Mouse (Mus musculus) left cerebral cortex, postnatal 14 days (tissue): ENCODE data around the gene Abr. TPM values are rescaled to one million over a fixed set of nuclear protein-coding genes. Genes with fewer than 3 reads are reported as not detected.

Source experiments
- DNase-seq, 2 experiments: peaks; one replicate each; pipeline ENCODE4 v3.0.0; 2021 to 2022; ENCODE audit warnings: low spot score in 2 of 2, mixed read lengths in 1 of 2
- intact Hi-C: fragments of 180-260 bp; cut with DNase I; formaldehyde crosslinking; loops from one replicate; pipeline ENCODE4 v1.15.1; 2025
- total RNA-seq, 2 experiments: library from RNA; stranded (reverse); gene quantifications; 2 replicates each; pipeline ENCODE4 v1.2.3; 2021

Abr gene
- total RNA-seq, 2 experiments from 2014 or later, result 424 to 443 TPM

DNA sequence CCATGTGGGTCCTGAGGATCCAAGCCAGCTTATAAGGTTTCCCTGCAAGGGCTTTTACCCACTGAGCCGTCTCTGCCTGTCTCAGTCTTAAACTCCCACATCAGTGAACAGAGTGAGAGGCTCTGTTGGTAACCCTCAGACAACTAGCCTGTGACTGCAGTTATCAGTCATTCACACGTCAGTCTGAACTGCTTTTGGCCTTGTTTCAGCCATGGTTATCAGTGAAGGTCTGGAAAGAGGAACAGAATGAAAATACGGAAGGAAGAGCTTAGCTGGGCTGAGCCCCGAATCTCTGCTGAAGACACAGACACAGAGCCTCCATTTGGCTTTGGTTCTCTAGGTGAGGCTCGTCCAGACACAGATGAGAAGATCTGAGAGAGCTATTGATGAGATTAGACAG, 6.5 kb upstream of the Abr start:
- intact Hi-C loops, result no loop called here
- DNase-seq, result no peak

DNA sequence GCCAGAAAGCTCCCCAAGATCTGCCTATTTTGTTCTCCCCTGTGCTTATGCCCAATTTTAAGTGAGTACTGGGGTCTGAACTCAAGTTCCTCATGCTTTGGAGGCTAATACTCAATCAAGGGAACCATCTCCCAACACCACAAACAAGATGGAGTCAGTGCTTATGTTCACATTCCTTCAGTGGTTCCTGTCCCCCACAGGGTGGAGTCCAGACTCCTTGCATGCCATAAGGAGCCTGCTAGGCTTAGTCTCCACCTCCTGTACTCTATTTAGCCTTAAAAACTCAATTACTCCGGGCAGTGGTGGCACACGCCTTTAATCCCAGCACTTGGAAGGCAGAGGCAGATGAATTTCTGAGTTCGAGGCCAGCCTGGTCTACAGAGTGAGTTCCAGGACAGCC, 2.8 kb upstream of the Abr start:
- intact Hi-C loops, result no loop called here

DNA sequence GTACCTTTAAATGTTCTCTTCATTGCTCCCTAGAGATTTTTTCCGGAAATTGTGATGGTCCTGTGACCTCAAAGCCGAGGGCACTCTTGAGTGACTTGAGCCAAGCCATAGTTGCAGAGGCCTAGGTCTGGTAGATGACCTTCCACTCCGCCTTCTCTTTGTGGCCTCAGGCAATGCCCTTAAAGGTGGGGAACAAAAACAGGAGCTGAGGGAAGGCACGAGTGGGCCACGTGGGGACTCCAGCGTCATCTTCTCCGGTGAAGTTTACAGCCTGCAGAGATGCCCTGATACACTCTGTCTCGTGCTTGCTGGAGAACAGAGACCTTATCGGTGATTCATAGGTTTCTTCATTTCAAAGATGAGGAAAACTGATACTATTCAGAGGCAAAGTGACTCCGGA, 2.0 kb upstream of the Abr start:
- intact Hi-C loops, result no loop called here
- no peak for DNase-seq

More for the DNA sequence above, 2.8 kb upstream of the Abr start:
- DNase-seq, result no peak

DNA sequence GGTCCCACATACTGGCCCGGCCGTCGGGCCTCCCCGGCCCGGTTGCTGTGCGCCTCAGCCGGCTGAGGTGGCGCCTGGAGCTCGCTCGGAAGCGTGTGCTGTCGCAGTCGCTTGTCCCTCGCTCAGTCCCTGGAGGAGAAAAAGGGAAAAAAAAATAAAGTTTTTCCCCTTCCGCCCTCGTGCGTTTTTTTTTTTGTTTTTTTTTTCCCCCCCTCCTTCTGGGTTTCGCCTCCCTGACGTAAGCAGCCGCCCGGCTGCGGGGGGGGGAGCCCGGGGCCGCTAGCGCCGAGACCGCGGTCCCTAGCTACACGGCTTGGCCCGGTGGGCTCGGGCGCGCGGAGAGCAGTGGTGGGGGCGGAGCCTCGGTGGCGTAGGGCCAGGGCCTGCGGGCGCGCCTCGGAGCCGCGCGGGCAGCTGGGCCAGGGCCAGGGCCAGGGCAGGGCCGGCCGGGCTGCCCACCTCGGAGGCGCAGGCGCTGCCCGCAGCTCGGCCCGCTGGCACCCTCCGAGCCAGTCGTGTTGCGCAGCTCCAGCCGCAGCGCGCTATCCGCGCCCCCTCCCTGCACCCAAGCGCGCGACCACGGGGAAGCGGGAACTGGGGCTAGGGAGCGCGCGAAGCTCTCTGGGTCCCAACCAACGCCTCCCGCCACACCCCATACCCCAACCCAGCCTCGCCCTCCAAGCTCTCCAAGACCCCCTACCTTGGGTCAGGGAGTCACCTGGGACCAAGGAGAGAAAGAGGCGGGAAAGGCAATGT, 1.3 kb upstream of the Abr start:
- DNase-seq, result peak; percentile 29 to 33
- intact Hi-C loops, result no loop called here

DNA sequence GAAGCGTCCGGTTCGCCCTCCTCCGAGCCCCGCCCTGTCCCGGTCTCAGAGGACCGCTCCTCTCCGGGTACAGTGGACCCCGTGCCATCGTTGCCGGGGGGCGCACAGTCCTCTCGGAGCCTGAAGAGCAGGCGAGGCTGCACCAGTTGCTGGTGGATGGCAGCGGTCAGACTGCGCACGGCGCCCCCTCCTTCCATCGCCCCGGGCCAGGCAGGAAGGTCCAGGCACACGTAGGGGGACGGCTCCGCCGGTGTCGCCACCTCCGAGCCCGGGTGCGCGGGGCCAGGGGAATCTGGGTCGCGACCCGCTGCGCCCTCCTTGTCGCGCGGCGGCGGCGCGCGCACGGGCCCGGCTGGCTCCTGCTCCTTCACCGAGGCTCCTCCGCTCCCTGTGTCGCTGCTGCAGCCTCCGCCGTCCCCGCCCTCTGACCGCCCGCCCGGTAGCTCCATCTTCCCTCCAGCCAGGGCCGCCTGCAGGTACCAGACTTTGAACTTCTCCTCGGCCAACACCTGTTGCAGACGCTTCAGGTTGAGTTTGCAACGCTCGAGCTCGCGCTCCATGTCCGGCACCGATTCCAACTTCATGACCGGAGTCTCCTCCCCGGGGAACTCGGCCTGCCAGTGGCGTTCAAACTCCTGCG, 572 bp upstream of the Abr start:
- no peak for DNase-seq
- intact Hi-C loops, result no loop called here

DNA sequence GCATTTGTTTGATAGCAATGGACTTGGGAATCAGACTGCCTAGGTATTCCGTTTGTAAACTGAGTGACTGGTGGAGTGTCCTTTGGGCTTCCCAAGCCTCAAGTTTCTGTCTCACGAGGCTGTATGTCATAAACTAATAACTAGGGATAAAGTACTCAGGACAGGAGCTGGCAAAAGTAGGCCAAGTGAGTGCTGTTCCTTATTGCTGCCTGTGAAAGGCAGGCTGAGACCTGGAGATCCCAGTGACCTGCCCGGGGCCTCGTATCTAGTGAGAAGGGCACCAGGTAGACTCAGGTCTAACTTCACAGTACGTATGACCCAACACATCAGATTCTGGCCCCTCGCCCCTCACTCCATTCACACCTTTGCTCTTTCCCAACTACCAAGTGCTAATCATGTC, 4.0 kb downstream of the Abr start:
- DNase-seq, result no peak
- intact Hi-C loops, result no loop called here

DNA sequence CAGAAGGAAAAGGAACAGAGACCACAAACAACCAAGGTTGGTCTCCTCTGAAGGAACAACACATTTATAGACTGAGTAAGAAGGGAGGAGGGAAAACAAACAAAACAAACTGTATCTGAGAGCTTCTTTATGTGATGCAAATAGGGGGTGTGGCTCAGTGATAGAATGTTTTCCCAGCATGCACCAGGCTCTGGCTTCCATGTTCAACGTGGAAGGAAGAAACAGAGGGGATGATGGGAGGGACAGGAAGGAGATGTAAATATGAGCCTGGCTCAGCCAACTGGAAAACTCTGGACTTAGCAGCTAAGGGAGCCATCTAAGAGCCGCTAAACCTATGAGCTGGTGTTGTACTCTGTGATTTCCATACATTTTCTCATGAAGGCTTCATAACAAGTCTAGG, 7.9 kb downstream of the Abr start:
- no peak for DNase-seq
- intact Hi-C loops, result no loop called here

DNA sequence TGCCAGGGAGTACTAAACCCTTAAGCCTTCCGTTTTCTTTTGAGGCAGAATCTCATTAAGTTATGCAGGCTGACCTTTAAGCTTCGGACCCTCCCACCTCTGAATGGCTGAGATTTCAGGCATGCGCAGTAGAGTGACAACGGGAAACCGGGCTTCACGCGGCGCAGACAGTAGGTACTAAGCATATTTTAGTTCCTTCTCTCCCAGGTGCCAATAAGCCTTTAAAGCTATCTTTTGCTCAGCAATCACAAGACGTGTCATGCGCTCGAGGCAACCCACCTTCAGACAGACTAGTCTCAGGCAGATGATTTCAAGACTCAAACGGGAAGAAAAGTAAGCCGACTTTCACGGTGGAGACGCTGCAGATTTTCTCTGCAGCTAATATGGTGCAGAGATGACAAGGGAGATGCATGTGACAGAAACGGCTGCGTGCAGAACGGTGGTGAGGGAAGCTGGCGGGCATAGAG, 9.4 kb downstream of the Abr start:
- intact Hi-C loops, result no loop called here
- peak; percentile 61 to 71 for DNase-seq

DNA sequence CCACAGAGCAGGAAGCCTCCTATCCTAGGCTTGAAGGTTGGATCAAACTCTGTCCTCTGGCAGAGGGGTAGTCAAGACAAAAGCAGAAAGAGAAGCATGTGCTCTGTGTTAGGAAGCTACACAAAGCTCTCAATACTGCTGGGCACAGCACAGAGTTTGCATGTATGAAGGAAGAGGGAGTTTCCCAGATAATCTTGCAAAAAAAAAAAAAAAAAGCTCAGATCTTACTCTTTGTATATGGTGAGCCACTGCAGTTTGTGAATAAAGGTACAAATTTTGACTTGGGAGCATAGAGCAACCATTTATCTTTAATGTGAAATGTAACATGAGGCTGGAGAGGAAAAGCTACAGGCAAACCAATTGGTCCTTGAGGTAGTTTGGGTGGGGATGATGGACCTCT, 11.2 kb downstream of the Abr start:
- intact Hi-C loops, result no loop called here
- DNase-seq, result no peak

DNA sequence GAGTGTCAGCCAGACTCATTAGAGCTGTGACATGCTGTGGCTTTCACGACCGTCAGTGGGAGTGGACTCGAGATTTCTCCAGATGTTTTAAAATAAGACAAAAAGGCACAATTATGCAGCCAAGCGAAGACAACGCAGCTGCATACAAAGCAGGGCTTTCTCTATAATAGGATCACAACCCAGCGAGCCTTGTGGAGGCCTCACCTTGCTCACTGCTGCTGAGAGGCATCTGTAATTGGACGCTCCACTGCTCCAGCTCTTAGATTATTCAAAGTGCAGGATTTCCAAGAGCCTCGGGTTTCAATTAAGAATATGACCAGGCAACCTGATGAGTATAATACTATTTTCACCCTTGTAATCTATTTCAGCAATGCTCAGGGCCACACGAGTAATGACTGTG, 15.6 kb downstream of the Abr start:
- DNase-seq, result no peak
- intact Hi-C loops, result no loop called here

DNA sequence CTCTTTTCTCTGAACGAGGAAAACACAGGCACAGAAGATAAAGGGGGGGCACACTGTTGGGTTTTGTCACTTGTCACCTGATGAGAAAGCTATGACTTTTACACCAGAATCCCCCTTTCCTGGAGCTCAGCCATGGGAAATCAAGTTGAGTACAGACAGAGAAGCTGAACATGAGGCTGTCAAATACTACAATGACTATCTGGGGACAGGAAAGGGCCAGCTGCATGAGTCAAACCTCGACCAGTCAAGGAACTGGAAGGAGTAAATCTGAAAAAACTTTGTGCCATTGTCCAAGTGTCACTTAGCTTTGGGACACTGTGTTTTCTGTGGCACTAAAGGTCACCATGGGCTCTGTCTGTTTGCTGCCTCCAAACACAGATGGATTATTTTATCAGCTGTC, 22.9 kb downstream of the Abr start:
- intact Hi-C loops, result no loop called here
- no peak for DNase-seq

DNA sequence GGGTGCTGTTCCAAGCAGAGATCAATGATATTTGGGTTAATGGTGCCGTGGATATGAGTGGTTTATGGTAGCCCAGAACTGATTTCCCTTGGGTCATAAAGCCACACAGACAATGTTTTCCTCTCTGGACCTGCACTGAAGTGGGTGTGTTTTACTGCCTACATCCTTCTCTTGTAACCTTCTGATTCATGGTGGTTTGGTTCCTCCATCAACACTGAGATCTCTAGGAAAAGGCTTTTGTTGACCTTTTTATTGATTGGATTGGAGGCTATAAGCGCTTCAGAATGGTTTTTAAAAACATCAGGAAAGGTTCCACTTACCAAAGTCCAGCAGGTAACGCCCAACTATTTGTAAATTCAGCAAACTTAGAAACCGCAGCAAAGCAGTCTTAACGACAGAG, 23.4 kb downstream of the Abr start:
- DNase-seq, result no peak
- intact Hi-C loops, result no loop called here

DNA sequence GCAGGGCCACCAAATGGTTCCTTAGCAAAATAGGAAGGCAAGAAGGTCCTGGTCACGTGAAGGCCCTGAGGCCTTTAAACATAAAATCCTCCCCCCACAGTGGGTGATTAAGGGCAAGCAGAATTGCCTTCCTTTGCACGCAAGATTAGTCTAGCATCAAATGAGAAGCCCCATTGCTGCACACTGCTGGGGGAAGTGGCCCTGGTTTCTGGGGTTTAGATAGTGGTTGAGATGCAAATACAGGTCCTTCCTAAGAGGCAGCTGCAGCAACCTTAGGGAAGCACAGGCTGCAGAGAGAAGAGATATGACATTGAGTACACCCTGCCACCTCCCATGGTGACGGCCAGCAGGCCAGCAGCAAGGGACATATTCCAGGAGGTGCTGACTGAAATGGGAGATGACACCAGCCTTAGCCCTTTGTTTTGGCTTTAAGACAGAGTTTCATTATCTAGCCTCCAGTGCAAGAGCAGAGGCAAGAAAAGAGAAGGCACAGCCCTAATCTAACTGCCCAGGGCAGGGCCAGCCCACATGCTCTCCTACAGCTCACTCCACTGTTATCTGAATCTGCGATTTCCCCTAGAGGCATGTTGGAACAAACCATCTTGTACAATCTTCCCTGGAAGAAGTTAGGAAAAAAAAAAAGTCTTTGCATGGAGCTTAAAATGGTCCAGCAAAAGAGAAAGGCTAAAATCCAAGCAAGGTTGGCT, 28.3 kb downstream of the Abr start:
- intact Hi-C loops, result no loop called here

DNA sequence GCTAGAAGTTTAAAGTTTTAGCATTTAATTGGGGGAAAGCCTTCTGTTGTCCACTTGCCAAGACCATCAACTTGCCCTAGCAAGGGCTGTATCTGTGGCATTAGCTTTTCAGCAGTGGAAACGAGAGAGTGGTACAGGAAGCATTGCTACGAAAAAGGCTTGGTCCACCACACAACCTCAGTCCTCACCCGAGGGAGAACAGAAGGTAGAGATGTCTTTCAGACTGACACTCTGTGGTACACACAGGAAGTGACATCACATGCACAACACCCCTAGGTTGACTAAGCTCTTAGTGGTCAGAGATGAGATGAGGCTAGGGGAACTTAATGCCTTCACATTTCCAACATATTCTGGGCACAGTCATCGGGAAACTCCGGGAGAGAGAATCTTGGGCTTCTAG, 32.4 kb downstream of the Abr start:
- intact Hi-C loops, result no loop called here

More for the DNA sequence above, 28.3 kb downstream of the Abr start:
- DNase-seq, result no peak

DNA sequence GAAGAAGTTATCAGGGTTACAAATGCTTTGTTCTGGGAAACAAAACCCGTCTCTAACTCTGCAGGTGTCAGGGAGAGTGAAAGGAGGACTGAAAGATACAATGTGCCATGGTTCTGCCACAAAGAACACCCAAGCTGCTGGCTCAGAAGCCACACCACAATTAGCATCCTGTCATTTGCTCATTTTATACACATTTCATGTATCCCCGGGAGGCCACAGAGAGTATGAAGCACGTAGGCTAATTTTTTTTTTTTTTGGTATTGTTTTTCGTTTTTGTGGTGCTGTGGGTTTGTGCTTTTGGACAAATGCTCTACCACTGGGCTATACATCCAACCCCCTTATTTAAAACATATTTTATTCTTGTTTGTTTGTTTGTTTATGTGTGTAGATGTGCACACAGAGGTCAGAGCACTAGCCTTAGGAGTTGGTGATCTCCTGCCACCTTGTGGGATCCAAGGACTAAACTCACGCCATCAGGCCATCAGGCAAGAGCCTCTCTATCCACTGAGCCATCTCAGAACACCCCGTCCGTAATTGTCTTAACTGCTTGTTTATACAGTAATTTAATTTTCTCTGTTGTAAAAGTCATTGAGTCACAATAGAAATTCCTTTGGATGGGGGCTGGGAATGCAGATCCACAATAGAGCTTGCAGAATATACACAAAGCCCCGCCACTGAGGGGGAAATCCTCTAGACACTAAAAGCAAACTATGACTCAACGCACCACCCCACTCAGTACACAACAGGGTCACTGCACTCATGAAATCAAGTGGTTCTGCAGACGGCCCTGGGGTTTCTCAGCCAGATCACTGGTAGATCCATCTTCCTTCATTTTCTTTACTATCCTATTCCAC, 33.3 kb downstream of the Abr start:
- intact Hi-C loops, result no loop called here
- no peak for DNase-seq

More for the DNA sequence above, 32.4 kb downstream of the Abr start:
- DNase-seq, result no peak

DNA sequence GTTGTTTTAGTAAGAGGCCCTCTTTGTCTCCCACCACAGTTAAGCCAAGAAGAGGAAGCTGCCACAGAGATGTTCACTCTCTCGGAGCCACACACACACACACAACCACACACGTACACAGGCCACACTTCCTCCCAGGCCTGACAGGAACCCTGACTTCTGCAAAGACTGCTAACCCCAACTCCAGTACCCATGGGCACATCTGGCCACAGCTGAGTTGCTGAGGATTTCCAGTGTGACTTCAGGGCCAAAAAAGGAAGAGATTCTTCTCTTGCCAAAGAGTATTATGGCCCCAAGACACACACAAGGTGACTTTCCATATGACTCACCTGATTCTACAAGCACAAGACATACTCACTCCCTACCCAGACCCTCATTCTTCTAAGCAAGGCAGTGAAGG, 34.1 kb downstream of the Abr start:
- intact Hi-C loops, result no loop called here

DNA sequence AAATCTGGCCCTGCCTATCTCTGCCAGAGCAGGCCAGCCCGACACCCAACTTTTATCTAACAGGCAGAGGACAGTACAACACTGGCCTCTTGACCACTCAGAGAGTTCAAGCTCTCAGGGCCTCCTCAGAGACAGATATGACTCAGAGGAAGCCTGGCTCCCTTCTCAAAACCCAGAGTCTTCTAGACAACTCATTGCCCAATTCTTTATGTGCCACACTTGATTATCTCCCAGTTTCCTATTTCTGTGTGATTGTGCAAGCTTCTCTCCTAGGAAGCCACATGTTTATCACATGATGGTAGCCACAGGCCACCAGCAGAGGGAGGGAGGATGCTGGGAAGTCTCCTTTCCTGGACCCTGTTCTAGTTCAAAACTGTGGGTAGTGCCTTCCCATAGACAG, 34.8 kb downstream of the Abr start:
- no peak for DNase-seq
- intact Hi-C loops, result no loop called here

More for the DNA sequence above, 34.1 kb downstream of the Abr start:
- no peak for DNase-seq

DNA sequence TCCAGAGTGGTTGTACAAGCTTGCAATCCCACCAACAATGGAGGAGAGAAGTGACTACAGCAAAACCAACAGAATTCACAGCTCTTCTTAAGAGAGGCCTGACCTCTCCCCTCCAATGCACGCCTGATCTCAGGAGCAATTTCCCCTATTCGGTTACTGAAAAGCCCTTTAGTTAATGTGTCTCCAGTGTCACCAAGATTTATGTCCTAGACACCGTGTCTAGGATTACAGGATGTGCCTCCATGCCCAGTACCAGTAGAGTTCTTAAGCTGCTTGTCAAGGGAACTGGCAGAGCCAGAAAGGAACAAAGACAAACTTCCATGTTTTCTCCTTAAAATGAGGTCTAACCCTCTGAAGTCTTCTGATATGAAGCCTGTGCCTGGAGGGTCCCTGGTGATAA, 36.0 kb downstream of the Abr start:
- intact Hi-C loops, result no loop called here
- no peak for DNase-seq

DNA sequence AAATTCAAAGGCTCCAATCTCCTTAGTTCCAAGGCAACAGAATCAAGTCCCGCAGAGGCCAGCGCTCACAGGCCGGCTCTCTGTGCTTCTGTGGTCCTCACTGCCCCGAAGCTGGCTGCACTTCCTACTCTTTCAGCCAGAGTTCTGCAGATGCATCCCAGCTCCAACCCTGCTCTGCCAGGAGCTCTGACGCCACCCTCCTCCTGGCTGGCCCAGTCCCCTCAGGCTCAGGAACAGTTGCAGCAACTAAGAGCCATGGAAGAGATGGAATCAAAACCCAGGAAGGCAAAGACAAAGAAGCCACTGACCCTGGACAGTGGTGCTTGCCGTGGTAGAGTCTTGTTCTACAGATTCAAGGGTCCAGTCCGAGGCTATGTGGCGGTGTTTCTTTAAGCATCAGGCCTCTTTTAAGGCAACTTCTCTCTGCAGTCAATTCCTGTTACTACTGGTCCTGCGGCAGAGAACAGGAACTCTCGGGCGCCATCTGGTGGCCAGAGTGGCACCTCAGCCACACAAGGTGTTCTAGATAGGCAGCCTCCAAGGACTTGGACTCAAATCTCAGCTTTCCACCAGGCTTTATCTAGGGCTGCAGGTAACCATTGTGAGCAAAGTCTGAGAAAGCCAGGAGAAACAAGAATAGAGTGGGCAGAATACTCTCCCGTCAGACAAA, 44.4 kb downstream of the Abr start:
- intact Hi-C loops, result loop anchor here (1.0 to 10.0 kb wide), 4 partner anchors 36 to 123 kb away; no protein-coding TSS in a partner anchor

More for the DNA sequence above, 44.4 kb downstream of the Abr start:
- DNase-seq, result peak; percentile 95 to 96
